Mouse (Mus musculus) heart, adult 2 months (tissue): ENCODE measurements around the gene Spns1.

Experiments
- CTCF ChIP-seq: fragments of 200-600 bp; IDR thresholded peaks from 2 replicates; pipeline ENCODE4 v1.8.1; 2022; ENCODE audit warnings: antibody characterized with exemption, mild to moderate bottlenecking, moderate library complexity
- EP300 ChIP-seq: fragments of 200-500 bp; IDR thresholded peaks from 2 replicates; pipeline ENCODE4 v1.6.1; 2011; ENCODE audit warnings: low read depth, low read length, control low read depth; ENCODE audit not compliant: insufficient read depth
- POLR2A ChIP-seq: fragments of 200-500 bp; IDR thresholded peaks from 2 replicates; pipeline ENCODE4 v1.6.1; 2011; ENCODE audit warnings: mild to moderate bottlenecking, low read depth, low read length, control low read depth; ENCODE audit not compliant: insufficient read depth

GRCm38 (mm10) chr7:126329907-126330645 lies 47.2 kb downstream of the Spns1 start:
- no peak for TF ChIP-seq POLR2A
- TF ChIP-seq CTCF = no peak
- TF ChIP-seq EP300 = no peak
